Mouse (Mus musculus): ENCODE data around the gene Dlat.
"Not testable (repeated sequence)": the region's sequence is repeated elsewhere in the genome, so short reads cannot be mapped to it uniquely, and the experiment has no call there.

DNA sequence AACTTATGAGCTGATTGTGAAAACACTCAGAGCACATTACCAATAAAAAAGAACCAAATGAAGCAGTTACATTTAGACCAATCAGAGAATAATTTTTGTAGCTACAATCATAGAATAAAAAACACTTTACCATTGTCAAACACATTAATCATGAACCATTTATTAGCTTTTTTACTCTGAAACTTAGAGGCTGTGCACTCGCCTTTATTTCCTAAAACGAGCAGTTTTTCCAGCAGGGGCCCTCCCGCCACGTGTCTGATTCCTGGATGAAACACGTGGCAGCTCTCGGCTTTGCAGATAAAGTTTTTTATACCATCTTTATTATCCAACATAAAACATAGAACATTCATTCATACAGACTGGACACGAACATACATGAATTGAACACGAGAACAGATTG is 28.7 kb downstream of the Dlat start:
- not testable (repeated sequence) for TF ChIP-seq CTCF (IDR thresholded peaks at IDR 0.05; ENCODE audit: control insufficient read depth, insufficient read depth, insufficient read length); MAX (IDR thresholded peaks at IDR 0.05); MYOD1 (IDR thresholded peaks at IDR 0.05; ENCODE audit: control insufficient read depth, insufficient read length, low read depth); MYOG (IDR thresholded peaks at IDR 0.05; ENCODE audit: control insufficient read depth, extremely low read depth, insufficient read length); USF1 (IDR thresholded peaks at IDR 0.05; ENCODE audit: low read depth)
